ENCODE assay signal across 10 mouse cellular contexts in genomic region chr11:72396621-72397020, GRCm38 (mm10). TPM values are rescaled to one million over a fixed set of nuclear protein-coding genes. Genes with fewer than 3 reads are reported as not detected.
DNase-seq lines count a peak whose midpoint lies in the region; ATAC-seq and TF ChIP-seq lines count a peak whose summit lies in the region.
"Had no signal": no experiment of that assay in that cellular context is flagged by ENCODE, and none has a peak within 500 bp of the region (broad histone marks: within the 10 kb centered on the region; RNA-seq: fewer than 3 reads in every experiment).

No protein-coding gene starts in this region.

- no peak overlapping the region for H3K9ac ChIP-seq in lung, embryonic 14.5 days
- no peak overlapping the region for H3K9ac ChIP-seq in forebrain, embryonic 11.5 days (ENCODE audit: low read length)

- TF ChIP-seq POLR2A in spleen, adult 2 months (IDR thresholded peaks at IDR 0.05; ENCODE audit: low read depth, low read length): no peak

- peak; percentile 82 for ATAC-seq in lung, embryonic 14.5 days (ENCODE audit: insufficient read depth)
- no peak for ATAC-seq in forebrain, embryonic 11.5 days (replicated peaks; ENCODE audit: low FRiP score)

- H3K36me3 ChIP-seq in spleen, adult 2 months (ENCODE audit: control insufficient read depth, insufficient read depth, low read length): no peaks in the 10 kb centered on the region
- peaks cover 90% of the 10 kb centered on the region for H3K36me3 ChIP-seq in lung, embryonic 14.5 days (ENCODE audit: insufficient read depth)
- H3K36me3 ChIP-seq in forebrain, embryonic 11.5 days (ENCODE audit: control insufficient read depth, insufficient read depth, low read length): no peaks in the 10 kb centered on the region

- H3K4me3 ChIP-seq in spleen, adult 2 months (ENCODE audit: extremely low read depth, insufficient read depth, insufficient read length): no peak overlapping the region
- H3K4me3 ChIP-seq in lung, embryonic 14.5 days (ENCODE audit: low read depth, low read length): no peak overlapping the region
- H3K4me3 ChIP-seq in forebrain, embryonic 11.5 days (ENCODE audit: low read depth, low read length): no peak overlapping the region

- H3K4me1 ChIP-seq in spleen, adult 2 months (ENCODE audit: control insufficient read depth, insufficient read depth, insufficient read length): no peaks in the 10 kb centered on the region
- peaks cover 45% of the 10 kb centered on the region for H3K4me1 ChIP-seq in lung, embryonic 14.5 days (ENCODE audit: insufficient read depth)
- H3K4me1 ChIP-seq in forebrain, embryonic 11.5 days (replicated peaks; ENCODE audit: control insufficient read depth, insufficient read depth, low read length): no peaks in the 10 kb centered on the region

- DNase-seq in adrenal gland, adult (ENCODE audit: inconsistent age in 2 of 2, low spot score in 1 of 2): peak; percentile 31 to 76
- no peak for DNase-seq in adrenal gland, postnatal 25 days
- no peak for DNase-seq in spleen, adult 2 months (ENCODE audit: low read depth in 1 of 2, low spot score in 2 of 2)
- no peak for DNase-seq in spleen, adult 12 weeks (ENCODE audit: low spot score)
- DNase-seq in lung, embryonic 14.5 days: peak; percentile 87
- DNase-seq in forebrain, embryonic 11.5 days (ENCODE audit: low spot score): no peak
- DNase-seq in yolk sac, embryonic 10.5 days (ENCODE audit: low spot score): no peak
- no peak for DNase-seq in thymus, postnatal 36 days

- no peaks in the 10 kb centered on the region for H3K9me3 ChIP-seq in lung, embryonic 14.5 days (ENCODE audit: low read depth, low read length)
- no peaks in the 10 kb centered on the region for H3K9me3 ChIP-seq in forebrain, embryonic 11.5 days (ENCODE audit: control insufficient read depth, low read length)

- 0 out of 2 replicates have a peak overlapping the region, but pooled peaks have one; percentile 1 for H3K27ac ChIP-seq in spleen, adult 2 months (ENCODE audit: insufficient read depth, low read length)
- H3K27ac ChIP-seq in lung, embryonic 14.5 days (ENCODE audit: low read depth): peak overlapping the region; percentile 87
- no peak overlapping the region for H3K27ac ChIP-seq in forebrain, embryonic 11.5 days (ENCODE audit: low read depth, low read length)

- H3K4me2 ChIP-seq in lung, embryonic 14.5 days: peak overlapping the region; percentile 40
- H3K4me2 ChIP-seq in forebrain, embryonic 11.5 days (ENCODE audit: low read depth, low read length, severe bottlenecking): no peak overlapping the region

- no peak for TF ChIP-seq CTCF in spleen, adult 2 months (IDR thresholded peaks at IDR 0.05; ENCODE audit: extremely low read depth, insufficient read depth, insufficient read length, insufficient replicate concordance)
- no peak for TF ChIP-seq CTCF in lung, embryonic 14.5 days (IDR thresholded peaks at IDR 0.05; ENCODE audit: low read depth)

- 76% methylated on average over 7 of the region's 7 CpGs for WGBS in spleen, adult 2 months
- WGBS in lung, embryonic 14.5 days: 35% methylated on average over 7 of the region's 7 CpGs
- WGBS in forebrain, embryonic 11.5 days: 83% methylated on average over 7 of the region's 7 CpGs

- H3K27me3 ChIP-seq in spleen, adult 2 months (ENCODE audit: control insufficient read depth, insufficient read depth, low read length): no peaks in the 10 kb centered on the region
- no peaks in the 10 kb centered on the region for H3K27me3 ChIP-seq in lung, embryonic 14.5 days (ENCODE audit: insufficient read depth, low read length)
- H3K27me3 ChIP-seq in forebrain, embryonic 11.5 days (ENCODE audit: control insufficient read depth, insufficient read depth, low read length): no peaks in the 10 kb centered on the region

RNA-seq across cellular contexts. Expression of gene Smtnl2, which starts 14.9 kb away (rescaled TPM):
- total RNA-seq in adrenal gland, postnatal 25 days (2021): 2.6 and 2.7 TPM in 2 replicates
- polyA plus RNA-seq in spleen, adult 2 months (2012; rRNA removed): 0.98 and 1.6 TPM in 2 replicates
- 107 and 122 TPM in 2 replicates for polyA plus RNA-seq in lung, embryonic 14.5 days (2014; fragmentation: Nextera tagmentation; extraction: Ambion mirVana)
- 5.0 and 7.0 TPM in 2 replicates for polyA plus RNA-seq in forebrain, embryonic 11.5 days (2014; fragmentation: Nextera tagmentation; extraction: Ambion mirVana)

RNA-seq across cellular contexts. Expression of gene Tekt1, which starts 34.4 kb away (rescaled TPM):
- 0.21 TPM in 1 of 2 replicates, not detected in the other for total RNA-seq in adrenal gland, postnatal 25 days (2021)
- polyA plus RNA-seq in spleen, adult 2 months (2012; rRNA removed): not detected in 2 replicates
- polyA plus RNA-seq in lung, embryonic 14.5 days (2014; fragmentation: Nextera tagmentation; extraction: Ambion mirVana): 6.1 and 6.5 TPM in 2 replicates
- 5.2 and 5.3 TPM in 2 replicates for polyA plus RNA-seq in forebrain, embryonic 11.5 days (2014; fragmentation: Nextera tagmentation; extraction: Ambion mirVana)
- polyA plus RNA-seq: large intestine, adult 2 months had no signal

RNA-seq across cellular contexts. Expression of gene Ggt6, which starts 38.7 kb away (rescaled TPM):
- total RNA-seq in adrenal gland, postnatal 25 days (2021): 3.7 and 4.4 TPM in 2 replicates
- polyA plus RNA-seq in spleen, adult 2 months (2012; rRNA removed): 0.23 and 0.55 TPM in 2 replicates
- polyA plus RNA-seq in lung, embryonic 14.5 days (2014; fragmentation: Nextera tagmentation; extraction: Ambion mirVana): not detected in 2 replicates
- polyA plus RNA-seq in forebrain, embryonic 11.5 days (2014; fragmentation: Nextera tagmentation; extraction: Ambion mirVana): not detected in 2 replicates
- polyA plus RNA-seq: embryonic facial prominence, embryonic 11.5 days had no signal

RNA-seq across cellular contexts. Expression of gene Mybbp1a, which starts 44.5 kb away (rescaled TPM):
- 83.9 and 101 TPM in 2 replicates for total RNA-seq in adrenal gland, postnatal 25 days (2021)
- polyA plus RNA-seq in spleen, adult 2 months (2012; rRNA removed): 48.6 and 48.7 TPM in 2 replicates
- 157 and 161 TPM in 2 replicates for polyA plus RNA-seq in lung, embryonic 14.5 days (2014; fragmentation: Nextera tagmentation; extraction: Ambion mirVana)
- 165 and 166 TPM in 2 replicates for polyA plus RNA-seq in forebrain, embryonic 11.5 days (2014; fragmentation: Nextera tagmentation; extraction: Ambion mirVana)

Comparison
In these comparisons a context has a peak if more than half of its experiments do, and no peak if none do; other contexts are left out.
1. DNase-seq: peak in adrenal gland, adult (2 of 2) and lung, embryonic 14.5 days (single experiment); none in adrenal gland, postnatal 25 days (single experiment), spleen, adult 2 months (0 of 2), spleen, adult 12 weeks (single experiment), forebrain, embryonic 11.5 days (single experiment), yolk sac, embryonic 10.5 days (single experiment) and thymus, postnatal 36 days (0 of 2).
2. RNA of gene Smtnl2, which starts 14.9 kb away (polyA plus RNA-seq): 107 to 122 TPM in lung, embryonic 14.5 days; 5.0 to 7.0 TPM in forebrain, embryonic 11.5 days and 0.98 to 1.6 TPM in spleen, adult 2 months; every median in the first group is over 10 times any median in the second.